Comparison of ENCODE assay signal across 13 mouse cellular contexts in genomic region chr6:5052309-5052708, GRCm38 (mm10).
DNase-seq lines count a peak whose midpoint lies in the region; ATAC-seq and TF ChIP-seq lines count a peak whose summit lies in the region.
"Had no signal": no experiment of that assay in that cellular context is flagged by ENCODE, and none has a peak within 500 bp of the region (broad histone marks: within the 10 kb centered on the region; RNA-seq: fewer than 3 reads in every experiment).

No protein-coding gene starts in this region.

- no peak for TF ChIP-seq CTCF in liver, adult 2 months (IDR thresholded peaks at IDR 0.05; ENCODE audit: low read depth, low read length)
- no peak for TF ChIP-seq CTCF in liver, postnatal 0 days (IDR thresholded peaks at IDR 0.05; ENCODE audit: low read depth)

- no peaks in the 10 kb centered on the region for H3K36me3 ChIP-seq in liver, adult 2 months (ENCODE audit: control insufficient read depth, insufficient read depth, low read length)
- no peaks in the 10 kb centered on the region for H3K36me3 ChIP-seq in liver, postnatal 0 days (replicated peaks; ENCODE audit: insufficient read depth, low read length)
- no peaks in the 10 kb centered on the region for H3K36me3 ChIP-seq in intestine, embryonic 16.5 days (ENCODE audit: control insufficient read depth, insufficient read depth, low read length)
- H3K36me3 ChIP-seq: midbrain, embryonic 15.5 days; neural tube, embryonic 13.5 days had no signal

- 72% methylated on average over 2 of the region's 2 CpGs for WGBS in liver, adult 2 months
- 30% methylated on average over 2 of the region's 2 CpGs for WGBS in liver, postnatal 0 days (ENCODE audit: insufficient replicate concordance)
- 73% methylated on average over 2 of the region's 2 CpGs for WGBS in intestine, embryonic 16.5 days

- TF ChIP-seq EP300 in liver, postnatal 0 days (IDR thresholded peaks at IDR 0.05; ENCODE audit: low read depth): no peak

- intact Hi-C loops in gastrocnemius, postnatal 36 days (cut with DNase I): no loop called here

- H3K79me2 ChIP-seq in liver, adult 2 months (ENCODE audit: control insufficient read depth, insufficient read depth, low read length): no peaks in the 10 kb centered on the region

- H3K4me3 ChIP-seq in liver, adult 2 months (ENCODE audit: insufficient read depth, low read depth, low read length): no peak overlapping the region
- no peak overlapping the region for H3K4me3 ChIP-seq in liver, postnatal 0 days (ENCODE audit: low read depth, low read length)
- no peak overlapping the region for H3K4me3 ChIP-seq in intestine, embryonic 16.5 days (ENCODE audit: low read length)
- H3K4me3 ChIP-seq: midbrain, embryonic 15.5 days; neural tube, embryonic 13.5 days had no signal

- no peak for TF ChIP-seq POLR2A in liver, adult 2 months (IDR thresholded peaks at IDR 0.05; ENCODE audit: extremely low read depth, insufficient read depth, low read length)

- DNase-seq in liver, adult 2 months (ENCODE audit: extremely low read depth, low read depth, low spot score): peak; percentile 9
- no peak for DNase-seq in liver, postnatal 0 days
- peak; percentile 31 for DNase-seq in ZHBTc4 (ENCODE audit: low read depth, low spot score)
- DNase-seq in cerebellum, adult 9-11 months: peak; percentile 30
- DNase-seq in lung, postnatal 36 days: peak; percentile 35
- no peak for DNase-seq in gastrocnemius, postnatal 36 days
- DNase-seq: gastrocnemius, postnatal 10 days; kidney, postnatal 14 days; thymus, adult 2 months had no signal

- no peak for ATAC-seq in liver, postnatal 0 days
- ATAC-seq in CD4-positive, CD25-positive, alpha-beta regulatory T cell, adult 4 months: no peak
- ATAC-seq in intestine, embryonic 16.5 days: no peak
- ATAC-seq: midbrain, embryonic 15.5 days had no signal

- no peaks in the 10 kb centered on the region for H3K27me3 ChIP-seq in liver, adult 2 months (ENCODE audit: control insufficient read depth, insufficient read depth, low read length)
- no peaks in the 10 kb centered on the region for H3K27me3 ChIP-seq in liver, postnatal 0 days (ENCODE audit: insufficient read depth, low read length)
- H3K27me3 ChIP-seq in intestine, embryonic 16.5 days (replicated peaks; ENCODE audit: control insufficient read depth, insufficient read depth, low read length): no peaks in the 10 kb centered on the region
- H3K27me3 ChIP-seq: midbrain, embryonic 15.5 days; neural tube, embryonic 13.5 days had no signal

- no peak overlapping the region for H3K9ac ChIP-seq in liver, adult 2 months (ENCODE audit: low read depth, low read length)
- H3K9ac ChIP-seq in liver, postnatal 0 days (replicated peaks): no peak overlapping the region
- H3K9ac ChIP-seq in intestine, embryonic 16.5 days (ENCODE audit: low read depth, low read length): no peak overlapping the region
- H3K9ac ChIP-seq: midbrain, embryonic 15.5 days; neural tube, embryonic 13.5 days had no signal

- H3K4me2 ChIP-seq in liver, postnatal 0 days (ENCODE audit: low read depth, low read length): no peak overlapping the region
- H3K4me2 ChIP-seq in intestine, embryonic 16.5 days (ENCODE audit: low read depth, low read length): no peak overlapping the region
- H3K4me2 ChIP-seq: midbrain, embryonic 15.5 days; neural tube, embryonic 13.5 days had no signal

- no peaks in the 10 kb centered on the region for H3K4me1 ChIP-seq in liver, adult 2 months (ENCODE audit: control insufficient read depth, insufficient read depth, low read length)
- no peaks in the 10 kb centered on the region for H3K4me1 ChIP-seq in liver, postnatal 0 days (ENCODE audit: insufficient read depth)
- no peaks in the 10 kb centered on the region for H3K4me1 ChIP-seq in intestine, embryonic 16.5 days (ENCODE audit: control insufficient read depth, insufficient read depth, low read length)
- H3K4me1 ChIP-seq: midbrain, embryonic 15.5 days; neural tube, embryonic 13.5 days had no signal

- H3K27ac ChIP-seq in liver, adult 2 months (replicated peaks; ENCODE audit: insufficient read depth, low read depth, low read length): no peak overlapping the region
- H3K27ac ChIP-seq in liver, postnatal 0 days (ENCODE audit: low read depth): no peak overlapping the region
- no peak overlapping the region for H3K27ac ChIP-seq in intestine, embryonic 16.5 days (ENCODE audit: low read length)
- H3K27ac ChIP-seq: midbrain, embryonic 15.5 days; neural tube, embryonic 13.5 days had no signal

- no peaks in the 10 kb centered on the region for H3K9me3 ChIP-seq in liver, postnatal 0 days (ENCODE audit: low read length)
- H3K9me3 ChIP-seq in intestine, embryonic 16.5 days (ENCODE audit: control insufficient read depth, low read length): no peaks in the 10 kb centered on the region
- H3K9me3 ChIP-seq: midbrain, embryonic 15.5 days; neural tube, embryonic 13.5 days had no signal

Comparison
In these comparisons a context has a peak if more than half of its experiments do, and no peak if none do; other contexts are left out.
1. DNase-seq: peak in liver, adult 2 months (single experiment), ZHBTc4 (single experiment), cerebellum, adult 9-11 months (single experiment) and lung, postnatal 36 days (single experiment); none in liver, postnatal 0 days (single experiment) and gastrocnemius, postnatal 36 days (0 of 2).